Mouse (Mus musculus) thymus, adult 2 months (tissue): ENCODE data around the gene Fggy. TPM values are rescaled to one million over a fixed set of nuclear protein-coding genes. Genes with fewer than 3 reads are reported as not detected.

Experiments used
- DNase-seq: peaks from one replicate; pipeline ENCODE4 v3.0.0; 2021
- H3K27ac ChIP-seq: fragments of 200-500 bp; 2 replicates; pipeline ENCODE4 v1.5.1; 2012; ENCODE audit warnings: low read length, control low read depth; ENCODE audit not compliant: control insufficient read depth, insufficient read depth
- H3K27me3 ChIP-seq: fragments of 200-500 bp; 2 replicates; pipeline ENCODE4 v1.6.1; 2012; ENCODE audit warnings: mild to moderate bottlenecking, low read length, moderate library complexity, mixed read lengths; ENCODE audit not compliant: control insufficient read depth, insufficient read depth
- H3K36me3 ChIP-seq: fragments of 200-500 bp; 2 replicates; pipeline ENCODE4 v1.6.1; 2012; ENCODE audit warnings: mild to moderate bottlenecking, low read length, moderate library complexity; ENCODE audit not compliant: control insufficient read depth, insufficient read depth
- H3K4me1 ChIP-seq: fragments of 200-500 bp; replicated peaks from 2 replicates; pipeline ENCODE4 v1.6.1; 2012; ENCODE audit warnings: low read length; ENCODE audit not compliant: control insufficient read depth, insufficient read depth
- H3K4me3 ChIP-seq: fragments of 200-500 bp; 2 replicates; pipeline ENCODE4 v1.5.1; 2012; ENCODE audit warnings: mild to moderate bottlenecking, low read length, control low read depth, moderate library complexity; ENCODE audit not compliant: control insufficient read depth, insufficient read depth
- CTCF ChIP-seq: fragments of 200-500 bp; IDR thresholded peaks from 2 replicates; pipeline ENCODE4 v1.5.1; 2012; ENCODE audit warnings: mild to moderate bottlenecking, control low read depth, low read length, moderate library complexity, borderline replicate concordance; ENCODE audit not compliant: control insufficient read depth, poor library complexity, insufficient read depth; ENCODE audit errors: extremely low read depth
- POLR2A ChIP-seq: fragments of 200-500 bp; IDR thresholded peaks from 2 replicates; pipeline ENCODE4 v1.6.1; 2012; ENCODE audit warnings: mild to moderate bottlenecking, low read length, control low read depth, moderate library complexity; ENCODE audit not compliant: control insufficient read depth, poor library complexity, insufficient read depth; ENCODE audit errors: extremely low read depth
- WGBS: fragments of 180-500 bp; shearing (Covaris S2); methylation state at CpG from one replicate; pipeline ENCODE4 v1.1.7; 2018; 5-methylcytosine and 5-hydroxymethylcytosine counted together
- polyA plus RNA-seq: library from polyadenylated mRNA; depleted of rRNA; stranded (reverse); fragments of >200 nt; gene quantifications from 2 replicates; pipeline ENCODE4 v1.2.3, GENCODE M21; 2012

The Fggy gene
- polyA plus RNA-seq, 1 experiment, result 4.4 TPM

GRCm38 (mm10) chr4:95571621-95572020 is 14.3 kb downstream of the Fggy start:
- no peak for DNase-seq
- Histone ChIP-seq H3K27ac (no peak overlapping the region), H3K36me3 (no peaks in the 10 kb centered on the region), H3K4me1 (no peaks in the 10 kb centered on the region), H3K4me3 (no peak overlapping the region), H3K27me3 (no peaks in the 10 kb centered on the region)
- TF ChIP-seq POLR2A (no peak), CTCF (no peak)
- WGBS, result 93% methylated on average over 3 of the region's 3 CpGs

- no peak overlapping the region for H3K4me3 ChIP-seq
Observed at GRCm38 (mm10) chr4:95573704-95574103, 16.4 kb downstream of the Fggy start.

GRCm38 (mm10) chr4:95575411-95575911 is 18.2 kb downstream of the Fggy start:
- Histone ChIP-seq H3K4me1 (no peaks in the 10 kb centered on the region), H3K36me3 (no peaks in the 10 kb centered on the region), H3K27ac (no peak overlapping the region), H3K4me3 (no peak overlapping the region), H3K27me3 (no peaks in the 10 kb centered on the region)
- TF ChIP-seq CTCF, result no peak
- no peak for TF ChIP-seq POLR2A
- no peak for DNase-seq
- 93% methylated on average over 3 of the region's 3 CpGs for WGBS

More at GRCm38 (mm10) chr4:95573704-95574103, 16.4 kb downstream of the Fggy start:
- no peak for DNase-seq
- Histone ChIP-seq H3K27ac (no peak overlapping the region), H3K36me3 (no peaks in the 10 kb centered on the region), H3K27me3 (no peaks in the 10 kb centered on the region), H3K4me1 (no peaks in the 10 kb centered on the region)
- TF ChIP-seq POLR2A, result no peak
- no peak for TF ChIP-seq CTCF

GRCm38 (mm10) chr4:95579183-95579582 is 21.9 kb downstream of the Fggy start:
- Histone ChIP-seq H3K4me1 (no peaks in the 10 kb centered on the region), H3K36me3 (no peaks in the 10 kb centered on the region), H3K27ac (no peak overlapping the region), H3K4me3 (no peak overlapping the region), H3K27me3 (no peaks in the 10 kb centered on the region)
- no peak for TF ChIP-seq CTCF
- TF ChIP-seq POLR2A, result no peak
- 95% methylated on average over 5 of the region's 5 CpGs for WGBS
- no peak for DNase-seq

- Histone ChIP-seq H3K4me1 (no peaks in the 10 kb centered on the region), H3K27me3 (no peaks in the 10 kb centered on the region), H3K36me3 (no peaks in the 10 kb centered on the region), H3K27ac (no peak overlapping the region), H3K4me3 (no peak overlapping the region)
- TF ChIP-seq CTCF (no peak), POLR2A (no peak)
- no peak for DNase-seq
- 31% methylated on average over 4 of the region's 4 CpGs for WGBS
Observed at GRCm38 (mm10) chr4:95584107-95584762, 26.9 kb downstream of the Fggy start.

- Histone ChIP-seq H3K27me3 (no peaks in the 10 kb centered on the region), H3K36me3 (no peaks in the 10 kb centered on the region), H3K27ac (no peak overlapping the region), H3K4me3 (no peak overlapping the region), H3K4me1 (no peaks in the 10 kb centered on the region)
- 93% methylated on average over 4 of the region's 4 CpGs for WGBS
- DNase-seq, result no peak
- TF ChIP-seq CTCF, result no peak
Observed at GRCm38 (mm10) chr4:95586274-95587001, 29.1 kb downstream of the Fggy start.

GRCm38 (mm10) chr4:95588722-95589283 is 31.5 kb downstream of the Fggy start:
- Histone ChIP-seq H3K4me1 (no peaks in the 10 kb centered on the region), H3K36me3 (no peaks in the 10 kb centered on the region), H3K27ac (no peak overlapping the region), H3K4me3 (no peak overlapping the region), H3K27me3 (no peaks in the 10 kb centered on the region)
- 80% methylated on average over 2 of the region's 2 CpGs for WGBS
- TF ChIP-seq POLR2A (no peak), CTCF (no peak)
- DNase-seq, result no peak
